Mouse (Mus musculus) megakaryocyte, embryonic 14.5 days (primary cell): ENCODE measurements around the gene Arglu1.

ENCODE experiments used
- FLI1 ChIP-seq: IDR thresholded peaks from 2 replicates; pipeline ENCODE4 v1.6.1; 2012; ENCODE audit warnings: low read length, inconsistent platforms, mixed read lengths
- GATA1 ChIP-seq: IDR thresholded peaks from 3 replicates; pipeline ENCODE4 v1.6.1; 2012; ENCODE audit warnings: mixed read lengths, low read length, inconsistent platforms, borderline replicate concordance

GRCm38 (mm10) chr8:8690146-8691092 is at the start of gene Arglu1:
- TF ChIP-seq GATA1 (no peak), FLI1 (no peak)
